Mouse (Mus musculus): Measurements from ENCODE around the gene Ipo5.

The Ipo5 gene

DNA sequence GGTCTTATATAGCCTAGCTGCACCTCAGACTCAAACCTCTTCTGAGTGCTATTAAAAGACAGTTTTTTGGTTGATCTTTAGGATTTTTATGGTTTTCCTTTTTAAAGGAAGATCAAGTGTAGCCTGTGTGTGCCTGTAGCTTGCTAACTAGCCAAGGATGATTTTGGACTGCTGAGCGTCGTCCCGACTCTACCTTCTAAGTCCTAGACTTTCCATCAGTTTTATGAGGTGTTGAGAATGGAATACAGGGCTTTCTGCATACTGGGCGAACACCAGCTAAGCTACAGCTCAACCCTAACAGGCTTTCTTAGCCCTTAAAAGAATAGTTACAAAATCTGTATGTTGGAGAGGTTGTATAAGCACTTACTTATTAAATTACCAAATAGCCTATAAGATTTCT, 13.0 kb downstream of the Ipo5 start:
- DNase-seq (ENCODE audit: low spot score) = no peak

DNA sequence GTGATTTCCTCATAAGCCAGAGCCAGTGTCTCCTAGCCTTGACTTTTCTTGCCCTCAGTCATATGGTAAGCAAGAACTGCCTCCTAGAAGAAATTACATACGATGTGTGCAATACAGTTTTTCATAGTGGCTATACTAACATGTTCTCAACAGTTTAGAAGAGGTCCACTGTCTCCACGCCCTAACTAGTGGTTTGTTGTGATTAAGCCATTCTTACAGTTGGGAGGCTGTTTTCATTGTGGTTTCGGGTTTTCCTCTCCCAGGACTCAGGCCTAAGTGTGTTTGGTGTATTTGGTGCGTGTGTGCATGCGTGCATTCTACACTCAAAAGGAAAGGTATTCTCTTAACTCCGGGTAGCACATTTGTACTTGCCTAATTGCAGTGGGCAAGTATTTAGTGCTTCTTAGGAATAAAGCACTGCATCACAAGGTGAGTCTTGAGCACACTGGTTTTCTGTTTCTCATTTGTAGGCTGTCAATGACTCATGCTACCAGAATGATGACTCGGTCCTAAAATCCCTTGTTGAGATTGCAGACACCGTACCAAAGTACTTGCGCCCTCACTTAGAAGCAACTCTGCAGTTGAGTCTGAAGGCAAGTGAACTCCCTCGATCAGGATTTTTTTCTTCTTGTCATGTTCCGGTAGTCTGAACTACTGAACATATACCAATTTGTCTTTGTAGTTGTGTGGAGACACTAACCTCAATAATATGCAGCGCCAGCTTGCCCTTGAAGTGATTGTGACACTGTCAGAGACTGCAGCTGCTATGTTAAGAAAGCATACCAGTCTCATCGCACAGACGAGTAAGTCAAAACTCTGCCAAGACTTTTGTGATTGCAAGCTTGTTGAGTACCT, 14.9 kb downstream of the Ipo5 start:
- DNase-seq (ENCODE audit: low spot score) = no peak

GRCm38 (mm10) chr14:120931236-120931635, 20.2 kb downstream of the Ipo5 start:
- no peak for DNase-seq (ENCODE audit: low spot score)

GRCm38 (mm10) chr14:120933624-120934023, 22.6 kb downstream of the Ipo5 start:
- DNase-seq (ENCODE audit: low spot score) = no peak

- DNase-seq (ENCODE audit: low spot score) = no peak
These were observed 26.1 kb downstream of the Ipo5 start for GRCm38 (mm10) chr14:120937102-120937501.

DNA sequence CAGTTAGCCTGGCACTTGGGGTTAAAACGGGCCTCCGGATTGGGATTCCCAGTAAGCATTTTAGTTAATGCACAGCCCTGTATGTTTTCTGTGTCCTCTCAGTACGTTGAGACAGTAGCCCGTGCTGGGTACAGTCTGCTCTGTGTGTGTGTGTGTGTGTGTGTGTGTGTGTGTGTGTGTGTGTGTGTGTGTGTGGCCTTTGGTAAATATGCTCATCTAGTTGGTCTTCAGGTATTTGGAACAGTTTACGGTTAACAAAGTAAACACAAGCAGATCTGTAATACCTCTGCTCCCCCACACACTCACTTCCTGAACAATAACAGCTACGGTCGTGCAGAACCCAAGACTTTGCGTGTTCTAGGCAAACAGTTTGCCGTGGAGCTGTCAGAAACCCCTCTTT, 31.8 kb downstream of the Ipo5 start:
- DNase-seq (ENCODE audit: low spot score) = no peak

DNA sequence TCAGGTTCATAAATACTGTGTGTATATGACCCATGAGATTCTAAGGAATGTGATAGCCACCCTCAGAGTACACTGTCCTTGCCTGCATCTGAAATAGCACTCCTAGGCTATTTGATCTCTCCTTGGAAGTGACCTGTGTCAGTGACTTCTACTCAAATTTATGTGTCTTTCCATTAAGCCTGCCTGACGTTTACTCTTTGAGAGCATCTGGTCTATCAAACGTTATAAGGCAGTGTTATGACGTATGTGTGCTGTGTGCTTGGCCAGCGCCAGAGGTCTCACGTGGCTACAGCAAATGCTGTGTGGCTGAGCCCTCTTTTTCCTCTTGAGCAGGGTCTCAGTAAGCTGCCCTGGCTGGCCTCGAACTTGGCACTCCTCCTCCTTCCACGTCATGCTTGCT, 34.1 kb downstream of the Ipo5 start:
- no peak for DNase-seq (ENCODE audit: low spot score)

DNA sequence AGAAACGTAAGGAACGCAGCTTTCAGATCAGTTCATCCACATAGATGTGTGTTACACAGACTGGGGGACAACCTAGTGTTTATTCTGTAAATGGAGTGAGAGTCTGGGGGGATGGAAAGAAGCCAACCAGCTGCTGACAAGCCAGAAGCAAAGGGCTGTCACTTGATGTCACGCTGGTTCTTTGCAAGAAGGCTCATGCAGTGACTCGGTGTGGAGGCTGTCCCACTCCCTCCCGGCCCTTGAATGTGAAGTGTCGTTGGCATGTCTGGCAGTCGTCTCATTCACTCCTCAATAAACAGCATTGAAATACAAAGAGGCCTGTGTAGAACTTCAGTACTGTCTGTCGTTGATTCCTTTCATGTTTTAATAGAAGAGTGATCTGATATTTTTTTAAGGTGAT, 36.1 kb downstream of the Ipo5 start:
- no peak for DNase-seq (ENCODE audit: low spot score)

DNA sequence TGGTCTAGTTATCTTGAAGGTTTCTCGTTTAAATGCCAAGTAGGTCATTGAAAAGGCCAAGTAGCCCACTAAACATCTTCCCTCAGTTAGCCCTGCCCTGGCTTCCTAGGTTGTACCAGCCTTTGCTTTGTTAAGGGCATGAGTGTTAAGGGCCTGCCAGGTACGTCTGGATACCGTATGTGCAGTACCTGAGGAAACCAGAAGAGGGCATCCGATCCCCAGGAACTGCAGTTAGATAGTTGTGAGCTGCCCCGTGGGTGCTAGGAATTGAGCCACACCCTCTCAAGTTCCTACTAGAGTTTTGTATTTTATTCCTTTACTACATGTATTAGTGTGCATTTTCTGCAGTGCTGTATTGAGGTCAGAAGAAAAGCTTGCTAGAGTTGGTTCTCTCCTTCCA, 38.0 kb downstream of the Ipo5 start:
- no peak for DNase-seq (ENCODE audit: low spot score)

- no peak for DNase-seq (ENCODE audit: low spot score)
These were observed 39.0 kb downstream of the Ipo5 start for GRCm38 (mm10) chr14:120950068-120950467.

DNA sequence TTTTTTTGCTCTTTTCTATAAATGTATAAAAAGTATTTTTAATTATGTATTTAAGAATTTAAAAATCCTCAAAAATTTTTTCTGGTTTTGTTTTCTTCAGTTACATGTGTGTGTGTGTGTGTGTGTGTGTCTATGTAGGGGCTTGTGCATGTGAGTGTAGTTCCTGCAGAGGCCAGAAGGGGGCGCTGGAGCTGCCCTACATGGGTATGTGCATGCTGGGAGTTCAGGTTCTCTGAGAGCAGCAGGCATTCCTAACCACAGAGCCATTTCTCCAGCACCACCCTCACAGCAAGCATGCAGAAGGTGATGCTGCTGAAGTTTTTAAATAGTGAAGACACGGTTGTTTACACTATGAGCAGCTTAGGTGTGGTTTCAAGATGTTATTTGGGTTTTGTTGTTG, 41.4 kb downstream of the Ipo5 start:
- peak; percentile 14 for DNase-seq (ENCODE audit: low spot score)

GRCm38 (mm10) chr14:120960551-120960950, 49.5 kb downstream of the Ipo5 start:
- DNase-seq (ENCODE audit: low spot score) = no peak

DNA sequence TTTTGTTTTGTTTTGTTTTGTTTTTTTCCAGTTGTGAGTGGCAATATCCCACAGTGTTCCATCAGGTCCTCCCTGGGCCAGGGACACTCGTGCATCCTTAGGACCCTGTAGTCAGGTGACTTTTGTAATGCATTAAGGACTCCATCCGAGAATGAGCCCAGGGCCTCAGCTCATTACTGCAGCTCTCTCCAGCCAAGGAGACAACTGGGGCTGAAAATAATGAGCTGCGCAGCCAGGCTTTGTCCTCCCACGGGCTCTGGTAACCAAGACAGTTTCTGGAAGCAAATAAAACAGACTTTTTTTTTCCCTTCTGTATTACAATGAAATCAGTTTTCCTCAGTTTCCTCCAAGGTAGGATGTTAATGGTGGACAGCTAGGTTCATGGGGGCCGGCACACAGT, 50.0 kb downstream of the Ipo5 start:
- DNase-seq (ENCODE audit: low spot score) = peak; percentile 53

- DNase-seq (ENCODE audit: low spot score) = no peak
These were observed 56.0 kb downstream of the Ipo5 start for GRCm38 (mm10) chr14:120967072-120967471.

- DNase-seq (ENCODE audit: low spot score) = no peak
These were observed 57.7 kb downstream of the Ipo5 start for GRCm38 (mm10) chr14:120968723-120969122.

DNA sequence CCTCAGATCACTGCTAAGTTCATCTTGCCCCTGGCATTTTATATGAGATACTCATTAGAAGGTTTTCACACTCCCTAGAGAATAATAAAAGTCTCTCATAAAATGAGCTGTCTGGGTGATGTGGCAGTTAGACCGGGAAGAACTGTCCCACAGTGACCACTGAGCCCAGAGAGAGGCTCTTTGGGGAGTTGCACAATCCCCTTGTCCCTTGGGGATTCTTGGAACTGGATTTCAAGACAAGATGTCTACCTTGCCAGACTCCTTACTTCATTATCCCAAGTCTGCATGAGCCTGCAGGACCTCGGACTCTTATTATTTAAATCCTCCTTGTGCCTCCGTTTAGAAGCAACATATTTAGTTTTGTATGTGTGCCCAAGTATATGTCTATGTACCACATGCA, 58.6 kb downstream of the Ipo5 start:
- no peak for DNase-seq (ENCODE audit: low spot score)

DNA sequence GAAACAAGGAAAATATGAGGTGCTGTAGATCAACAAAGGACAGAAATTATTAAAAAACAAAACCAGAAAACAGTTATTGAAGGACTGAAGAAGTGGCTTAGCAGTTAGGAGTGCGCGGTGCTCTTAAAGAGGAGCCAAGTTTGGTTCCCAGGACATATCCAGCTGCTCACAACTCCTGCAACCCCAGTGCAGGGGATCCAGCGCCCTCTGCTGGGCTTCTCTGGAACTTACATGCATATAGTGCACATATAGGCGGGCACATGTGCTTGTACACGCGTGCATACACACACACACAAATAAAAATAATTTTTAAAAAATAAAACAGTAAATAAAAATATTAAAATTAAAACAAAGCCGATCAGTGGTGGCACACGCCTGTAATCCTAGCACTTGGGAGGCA, 59.6 kb downstream of the Ipo5 start:
- peak; percentile 21 for DNase-seq (ENCODE audit: low spot score)

- DNase-seq (ENCODE audit: low spot score) = peak; percentile 17
These were observed 60.3 kb downstream of the Ipo5 start for GRCm38 (mm10) chr14:120971313-120971712.

GRCm38 (mm10) chr14:120979559-120979958, 68.5 kb downstream of the Ipo5 start:
- DNase-seq (ENCODE audit: low spot score) = peak; percentile 64

DNA sequence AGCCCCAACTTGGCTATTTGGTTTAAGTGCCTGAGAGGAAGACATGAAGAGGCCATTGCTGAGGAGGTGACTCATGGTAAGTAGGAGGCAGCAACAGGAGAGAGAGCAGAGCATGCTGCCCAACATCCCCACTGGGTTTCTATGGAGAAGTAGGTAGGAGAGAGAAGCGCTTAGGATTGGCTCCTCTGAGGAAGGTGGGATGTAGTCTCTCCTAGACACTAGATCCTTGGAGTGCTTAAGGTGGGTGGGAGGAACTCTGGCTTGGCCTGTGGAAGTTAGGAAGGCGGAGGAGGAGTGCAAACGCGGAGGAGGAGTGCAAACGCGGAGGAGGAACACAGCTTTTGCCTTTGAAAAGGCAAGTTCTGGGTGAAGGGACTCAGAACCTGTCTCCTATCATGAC, 78.1 kb downstream of the Ipo5 start:
- no peak for DNase-seq (ENCODE audit: low spot score)
